Mouse (Mus musculus) gonadal fat pad, adult 2 months (tissue): ENCODE results near the gene Pld4. TPM values are rescaled to one million over a fixed set of nuclear protein-coding genes. Genes with fewer than 3 reads are reported as not detected.

Source experiments
- DNase-seq: peaks from one replicate; pipeline ENCODE4 v3.0.0-alpha.2; 2012; ENCODE audit warnings: low read depth
- polyA plus RNA-seq: library from polyadenylated mRNA; depleted of rRNA; stranded (reverse); fragments of >200 nt; gene quantifications from 2 replicates; pipeline ENCODE4 v1.2.3, GENCODE M21; 2012

Pld4 gene
- polyA plus RNA-seq, 1 experiment: 55.4 TPM

DNA sequence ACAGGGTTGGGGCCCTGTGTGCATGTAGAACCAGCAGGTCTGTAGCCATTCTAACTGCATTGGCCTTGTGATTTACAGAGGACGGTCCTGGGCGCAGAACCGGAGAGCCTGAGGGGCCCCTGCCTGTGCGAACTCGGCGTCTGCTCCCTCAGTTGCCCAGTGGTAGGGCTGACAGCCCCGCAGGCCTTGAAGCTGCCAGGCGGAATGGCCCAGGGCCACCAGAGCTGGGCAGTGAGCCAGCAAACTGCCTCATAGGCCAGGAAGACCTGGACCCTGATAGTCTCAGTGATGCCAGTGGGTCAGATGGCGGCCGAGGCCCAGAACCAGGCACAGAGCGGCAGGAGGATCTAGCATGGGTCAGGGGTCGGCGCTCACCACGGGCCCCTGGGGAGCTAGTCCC lies 22.7 kb upstream of the Pld4 start:
- DNase-seq: no peak

DNA sequence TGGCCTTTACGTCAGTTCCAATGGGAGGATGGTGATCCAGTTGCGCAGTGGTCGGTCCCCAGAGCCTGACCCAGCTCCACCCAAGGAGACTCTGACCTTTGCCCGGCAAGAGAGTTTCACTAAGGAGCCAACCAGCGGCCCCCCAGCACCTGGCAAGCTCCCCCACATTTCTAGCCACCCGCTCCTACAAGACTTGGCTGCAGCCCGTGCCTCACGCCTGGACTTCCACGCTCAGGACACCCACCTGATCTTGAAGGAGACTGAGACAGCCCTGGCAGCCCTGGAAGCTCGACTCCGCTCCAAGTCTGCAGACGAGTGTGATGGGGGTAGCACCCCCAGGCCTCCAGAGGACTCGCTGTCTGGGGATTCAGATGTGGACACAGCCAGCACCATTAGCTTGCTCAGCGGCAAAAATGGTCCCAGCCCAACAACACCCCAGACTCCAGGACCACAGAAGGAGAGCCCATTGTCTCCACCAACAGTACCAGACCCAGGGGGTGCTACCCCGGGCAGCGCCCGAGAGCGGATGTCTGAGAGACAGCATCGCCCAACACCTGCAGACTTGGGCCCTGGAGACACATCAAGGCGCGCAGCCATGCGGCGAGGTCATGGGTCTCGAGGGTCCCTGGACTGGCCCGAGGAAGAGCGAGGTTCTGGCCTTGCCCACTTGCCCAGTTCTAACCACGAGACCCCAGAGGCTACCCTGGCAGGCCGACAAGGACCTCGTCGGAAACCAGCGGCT lies 22.0 kb upstream of the Pld4 start:
- DNase-seq: no peak

GRCm38 (mm10) chr12:112739023-112739568 lies 21.4 kb upstream of the Pld4 start:
- no peak for DNase-seq

DNA sequence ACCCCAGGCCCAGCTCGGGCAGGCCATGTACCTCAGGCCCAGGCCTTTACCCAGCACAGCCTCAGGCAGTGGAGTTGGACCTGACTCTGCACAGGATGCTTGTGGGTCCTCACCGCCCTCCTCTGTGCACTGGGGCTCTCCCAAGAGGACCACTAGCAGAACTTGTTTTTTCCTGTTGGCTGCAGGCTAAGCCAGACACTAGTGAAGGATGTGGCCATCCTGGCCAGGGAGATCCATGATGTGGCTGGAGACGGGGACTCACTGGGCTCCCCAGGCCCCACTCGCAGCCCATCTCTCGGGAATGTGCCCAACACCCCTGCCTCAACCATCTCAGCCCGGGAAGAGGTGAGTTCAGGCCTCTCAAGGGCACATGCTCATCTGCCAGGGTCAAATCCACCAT lies 17.7 kb upstream of the Pld4 start:
- DNase-seq: no peak

GRCm38 (mm10) chr12:112743168-112743975 lies 17.1 kb upstream of the Pld4 start:
- no peak for DNase-seq

DNA sequence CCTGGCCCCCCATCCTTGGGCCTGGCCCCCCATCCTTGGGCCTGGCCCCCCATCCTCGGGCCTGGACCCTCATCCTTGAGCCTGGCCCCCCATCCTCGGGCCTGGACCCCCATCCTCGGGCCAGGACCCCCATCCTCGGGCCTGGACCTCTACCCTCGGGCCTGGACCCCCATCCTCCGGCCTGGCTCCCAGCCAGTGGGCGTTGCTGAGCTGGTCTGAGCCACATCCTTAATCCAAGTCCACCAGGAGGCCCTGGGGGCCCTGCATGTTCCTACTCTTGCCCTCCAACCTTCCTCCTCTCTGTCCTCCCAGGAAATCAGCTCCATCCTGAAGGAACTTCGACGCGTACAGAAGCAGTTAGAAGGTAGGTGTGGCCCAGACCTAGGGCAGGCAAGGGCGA lies 16.2 kb upstream of the Pld4 start:
- DNase-seq: no peak

DNA sequence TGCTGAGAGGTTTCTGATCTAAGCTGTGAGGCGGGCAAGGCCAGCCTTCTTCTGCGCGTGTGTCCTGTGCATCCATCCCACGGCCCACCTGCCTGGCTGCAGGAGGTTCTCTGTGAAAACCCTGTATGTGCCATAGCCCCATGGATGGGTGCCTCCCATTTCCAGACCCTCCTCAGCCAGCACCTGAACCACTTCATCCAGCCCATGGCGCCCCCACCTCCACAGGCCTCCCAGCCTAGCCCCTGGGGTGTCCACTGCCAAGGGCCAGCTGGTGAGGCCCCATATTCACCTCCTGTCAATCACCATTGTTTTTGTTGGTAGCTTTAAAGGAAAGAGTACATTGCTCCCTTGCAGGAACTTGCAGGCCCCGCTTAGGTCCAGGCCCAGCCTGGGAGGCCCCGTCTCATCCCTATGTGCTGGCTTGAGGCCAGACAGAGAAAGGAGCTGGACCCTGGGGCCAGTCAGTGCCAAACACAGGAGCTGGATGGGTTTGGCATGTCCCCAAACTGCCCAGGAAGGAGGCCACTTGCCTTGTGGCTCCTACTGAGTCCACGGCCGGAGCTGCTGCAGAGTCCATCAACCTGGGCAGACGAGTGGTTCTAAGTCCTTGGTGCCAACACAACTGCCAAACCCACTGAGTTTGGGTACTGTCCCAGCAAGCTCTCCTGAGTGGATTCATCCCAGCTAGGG lies 15.4 kb upstream of the Pld4 start:
- DNase-seq: no peak

DNA sequence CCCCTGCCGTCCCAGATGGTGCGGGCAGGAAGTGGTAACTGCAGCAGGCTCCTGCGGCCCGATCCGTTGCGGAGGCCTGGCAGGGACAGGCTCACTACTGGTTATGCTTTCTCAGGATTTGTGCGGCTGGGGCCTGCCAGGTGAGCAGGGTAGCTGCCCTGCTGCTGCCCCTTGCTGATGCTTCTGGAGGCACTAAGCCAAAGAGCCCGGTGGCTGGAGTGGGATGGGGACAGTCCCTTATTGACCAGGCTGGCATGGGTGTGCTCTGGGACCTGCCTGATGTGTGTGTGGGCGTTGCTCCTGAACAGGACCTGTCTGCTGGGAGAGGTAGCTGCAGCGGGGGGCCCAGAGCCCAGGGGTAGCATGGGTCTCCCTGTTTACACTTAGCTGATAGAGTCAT lies 14.7 kb upstream of the Pld4 start:
- DNase-seq: no peak

DNA sequence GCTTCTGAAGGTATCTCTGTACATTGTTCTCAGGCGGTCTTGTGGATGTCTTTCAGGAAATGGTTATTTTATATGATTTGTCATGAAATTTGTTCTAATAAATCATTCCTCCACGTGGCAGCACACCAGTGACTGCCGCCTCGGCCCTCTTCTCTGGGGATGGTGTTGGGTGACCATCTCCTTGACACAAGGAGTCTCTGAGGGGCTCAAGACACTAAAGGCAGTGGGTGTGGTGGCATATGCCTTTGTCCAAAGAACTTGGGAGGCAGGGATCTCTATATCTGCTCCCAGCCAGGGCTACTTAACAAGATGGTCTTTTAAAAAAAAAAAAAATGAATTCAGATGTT lies 14.0 kb upstream of the Pld4 start:
- no peak for DNase-seq

DNA sequence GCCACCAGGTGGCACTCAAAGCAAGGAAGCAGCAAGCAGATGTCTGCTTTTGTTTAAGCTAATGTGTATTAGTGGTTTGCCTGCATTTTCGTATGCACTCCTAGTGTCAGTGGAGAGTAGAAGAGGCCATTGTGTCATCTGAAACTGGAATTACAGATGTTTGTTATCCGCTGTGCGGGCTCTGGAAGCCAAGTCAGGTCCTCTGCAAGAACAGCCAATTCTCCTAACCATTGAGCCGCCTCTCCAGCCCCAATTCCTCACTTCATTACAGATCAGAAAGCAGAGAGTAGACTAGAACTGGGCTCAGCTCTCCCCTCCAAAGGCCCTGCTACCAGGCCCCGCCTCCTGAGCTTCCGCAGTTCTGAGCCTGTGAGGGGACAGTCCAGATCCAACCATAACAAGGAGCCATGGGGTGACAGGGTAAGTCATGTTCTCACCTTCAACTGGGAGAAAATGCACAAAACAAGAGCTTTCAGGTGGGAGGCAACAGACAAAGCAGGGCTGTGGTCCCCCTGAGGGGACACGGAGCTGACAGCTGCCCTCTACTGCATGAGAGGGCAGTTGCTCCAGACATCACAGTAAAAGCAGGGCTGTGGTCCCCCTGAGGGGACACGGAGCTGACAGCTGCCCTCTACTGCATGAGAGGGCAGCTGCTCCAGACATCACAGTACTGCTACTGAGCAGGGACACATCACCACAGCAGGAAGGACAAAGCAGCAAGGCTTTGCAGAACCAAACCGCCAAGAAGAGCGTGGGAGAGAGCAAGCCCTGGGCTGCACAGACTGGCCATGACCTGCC lies 13.4 kb upstream of the Pld4 start:
- DNase-seq: no peak

GRCm38 (mm10) chr12:112747606-112747970 lies 12.9 kb upstream of the Pld4 start:
- no peak for DNase-seq

DNA sequence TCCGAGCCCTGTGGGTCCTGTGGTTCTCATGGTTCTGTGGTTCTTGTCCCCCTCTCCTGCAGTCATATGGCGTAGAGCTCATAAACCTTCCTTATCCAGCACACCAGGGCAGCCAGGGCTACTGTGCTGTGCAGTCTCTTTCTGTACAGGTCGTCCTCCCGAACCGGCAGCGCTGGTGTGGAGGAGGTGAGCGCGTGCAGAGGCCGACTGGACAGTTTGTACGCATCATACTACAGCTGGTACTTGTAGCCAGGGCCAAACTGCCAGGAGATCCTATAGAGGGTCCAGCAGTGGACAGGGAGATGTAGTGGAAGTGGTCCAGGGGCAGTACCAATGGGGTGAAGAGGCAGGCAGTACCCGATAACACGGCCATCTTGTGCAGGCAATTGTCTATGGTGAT lies 9.5 kb upstream of the Pld4 start:
- no peak for DNase-seq

DNA sequence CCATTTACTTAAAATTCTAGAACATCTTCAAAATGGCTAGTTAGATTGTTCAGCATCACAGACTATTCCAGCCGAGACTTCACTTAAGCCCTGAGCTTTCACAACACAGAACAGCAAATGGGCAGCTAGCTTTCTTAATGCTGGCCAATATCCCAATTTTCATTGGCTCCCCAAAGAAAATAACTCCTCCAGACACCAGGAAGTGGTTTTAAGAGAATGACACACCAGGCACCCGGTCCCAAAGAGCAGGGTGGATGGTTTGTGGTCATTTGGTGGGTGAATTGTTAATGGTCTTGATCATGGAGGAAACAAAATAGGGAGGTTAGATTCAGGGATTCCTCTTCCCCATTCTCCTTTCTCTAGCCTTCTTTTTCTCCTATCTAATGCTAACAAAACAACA lies 8.1 kb upstream of the Pld4 start:
- no peak for DNase-seq

- DNase-seq: no peak
These were observed 4.6 kb upstream of the Pld4 start for GRCm38 (mm10) chr12:112755900-112756299.

GRCm38 (mm10) chr12:112757896-112758295 lies 2.6 kb upstream of the Pld4 start:
- no peak for DNase-seq

DNA sequence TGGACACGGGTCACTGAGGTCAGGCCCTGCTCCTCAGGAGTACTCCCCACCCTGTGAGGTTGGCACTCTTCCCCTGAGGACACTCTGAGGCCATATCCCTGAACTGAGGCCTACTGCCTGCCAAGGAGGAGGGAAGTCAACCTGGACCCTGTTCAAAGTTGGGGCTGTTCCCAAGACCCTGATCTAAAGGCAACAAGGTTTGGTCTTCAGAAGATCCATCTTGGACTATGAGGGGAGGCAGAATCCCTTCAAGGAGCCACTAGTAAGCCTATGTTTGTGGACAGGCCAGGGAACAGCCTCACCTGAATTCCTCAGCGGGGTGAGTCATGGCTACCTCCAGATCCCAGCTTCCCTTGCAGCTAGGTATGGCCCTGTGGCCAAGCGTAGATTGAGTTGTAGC lies 984 bp upstream of the Pld4 start:
- no peak for DNase-seq

DNA sequence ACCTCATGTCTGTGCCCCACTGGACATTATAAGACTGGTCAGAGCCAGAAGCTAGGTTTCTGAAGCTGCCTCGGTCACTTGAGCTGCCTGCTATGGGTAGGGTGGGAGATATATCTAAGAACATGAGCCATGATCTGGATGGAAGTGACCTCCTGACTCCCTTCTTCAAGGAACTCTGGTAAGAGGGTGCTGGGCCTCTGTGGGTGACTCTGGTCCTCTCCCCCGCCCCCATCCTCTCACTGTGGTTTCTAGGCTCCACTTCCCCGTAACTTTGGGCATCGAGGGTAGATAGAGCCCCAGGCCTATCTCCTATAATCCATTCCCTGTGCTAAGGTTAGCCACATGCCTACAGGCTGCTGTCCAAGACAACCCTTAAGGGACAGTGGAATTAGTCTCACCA lies 956 bp downstream of the Pld4 start:
- DNase-seq: no peak

- no peak for DNase-seq
These were observed 1.6 kb downstream of the Pld4 start for GRCm38 (mm10) chr12:112762018-112762417.

DNA sequence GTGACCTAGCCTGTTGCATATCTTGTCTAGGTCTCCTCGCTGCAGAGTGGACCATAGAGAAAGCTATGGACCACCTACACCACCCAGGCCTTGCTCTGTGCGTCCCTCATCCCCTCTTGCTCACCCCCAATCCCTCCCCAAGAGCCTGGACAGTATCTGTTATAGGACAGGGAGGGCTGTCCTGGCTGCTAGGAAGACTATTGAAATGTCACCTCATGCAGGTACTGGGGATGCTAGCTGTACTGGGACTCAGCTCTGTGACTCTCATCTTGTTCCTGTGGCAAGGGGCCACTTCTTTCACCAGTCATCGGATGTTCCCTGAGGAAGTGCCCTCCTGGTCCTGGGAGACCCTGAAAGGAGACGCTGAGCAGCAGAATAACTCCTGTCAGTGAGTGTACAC lies 2.7 kb downstream of the Pld4 start:
- no peak for DNase-seq

- no peak for DNase-seq
These were observed 3.7 kb downstream of the Pld4 start for GRCm38 (mm10) chr12:112764141-112764540.

- no peak for DNase-seq
These were observed 4.5 kb downstream of the Pld4 start for GRCm38 (mm10) chr12:112764991-112765390.

DNA sequence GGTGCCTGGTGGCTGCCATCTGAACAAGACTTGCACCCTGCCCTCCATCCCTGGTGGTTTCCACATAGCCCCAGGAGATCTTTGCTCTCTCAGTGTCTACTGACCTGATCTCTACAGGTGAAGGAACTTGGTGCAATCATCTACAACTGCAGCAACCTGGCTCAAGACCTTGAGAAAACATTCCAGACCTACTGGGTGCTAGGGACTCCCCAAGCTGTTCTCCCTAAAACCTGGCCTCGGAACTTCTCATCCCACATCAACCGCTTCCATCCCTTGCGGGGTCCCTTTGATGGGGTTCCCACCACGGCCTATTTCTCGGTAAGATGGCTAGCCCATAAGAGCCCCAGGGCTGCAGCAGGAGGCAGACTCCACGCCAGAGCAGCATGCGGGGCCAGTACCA lies 6.1 kb downstream of the Pld4 start:
- no peak for DNase-seq
